Mouse (Mus musculus) bone marrow macrophage, adult 2 months (primary cell): ENCODE results near the gene Gtf2f1.

Experiments
- CTCF ChIP-seq: IDR thresholded peaks from 2 replicates; pipeline ENCODE4 v1.5.1; 2012; ENCODE audit warnings: low read depth, mild to moderate bottlenecking, low read length, moderate library complexity
- POLR2A ChIP-seq: IDR thresholded peaks from 2 replicates; pipeline ENCODE4 v1.6.1; 2012; ENCODE audit warnings: mild to moderate bottlenecking, low read depth, low read length, borderline replicate concordance

DNA sequence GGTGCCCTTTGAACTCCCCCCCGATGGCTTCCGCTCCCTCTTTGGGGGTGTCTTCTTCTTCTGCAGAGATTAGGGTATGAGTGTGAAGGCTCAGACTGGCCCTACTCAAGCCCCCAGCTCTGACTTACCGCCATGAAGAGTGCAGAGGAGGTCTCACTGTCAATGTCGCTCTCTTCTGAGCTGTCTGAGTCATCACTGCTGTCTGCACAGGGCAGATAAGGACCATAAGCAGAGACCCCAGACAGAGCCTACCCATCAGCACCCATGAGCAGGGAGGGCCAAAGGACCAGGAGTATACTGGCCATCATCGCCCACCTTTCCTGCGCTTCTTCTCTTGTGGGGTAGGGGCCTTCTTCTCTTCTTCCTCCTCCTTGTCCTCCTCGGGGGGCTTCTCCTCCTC lies 7.1 kb downstream of the Gtf2f1 start:
- TF ChIP-seq CTCF = no peak
- no peak for TF ChIP-seq POLR2A
